ENCODE assay signal across 12 mouse cellular contexts in genomic region chr7:118749706-118750105, GRCm38 (mm10).
"Had no signal": no experiment of that assay in that cellular context is flagged by ENCODE, and none has a peak within 500 bp of the region (broad histone marks: within the 10 kb centered on the region; RNA-seq: fewer than 3 reads in every experiment).

No protein-coding gene starts in this region.

- DNase-seq: gastrocnemius, adult 2 months; gastrocnemius, postnatal 10 days; gastrocnemius, postnatal 25 days; heart, adult 18-20 months; heart, postnatal 10 days; heart, postnatal 4 days; kidney, adult 18-20 months; kidney, adult 8-10 months; kidney, postnatal 10 days; kidney, postnatal 25 days; kidney, postnatal 4 days; left cerebral cortex, postnatal 4 days had no signal
